In the genomic region with DNA sequence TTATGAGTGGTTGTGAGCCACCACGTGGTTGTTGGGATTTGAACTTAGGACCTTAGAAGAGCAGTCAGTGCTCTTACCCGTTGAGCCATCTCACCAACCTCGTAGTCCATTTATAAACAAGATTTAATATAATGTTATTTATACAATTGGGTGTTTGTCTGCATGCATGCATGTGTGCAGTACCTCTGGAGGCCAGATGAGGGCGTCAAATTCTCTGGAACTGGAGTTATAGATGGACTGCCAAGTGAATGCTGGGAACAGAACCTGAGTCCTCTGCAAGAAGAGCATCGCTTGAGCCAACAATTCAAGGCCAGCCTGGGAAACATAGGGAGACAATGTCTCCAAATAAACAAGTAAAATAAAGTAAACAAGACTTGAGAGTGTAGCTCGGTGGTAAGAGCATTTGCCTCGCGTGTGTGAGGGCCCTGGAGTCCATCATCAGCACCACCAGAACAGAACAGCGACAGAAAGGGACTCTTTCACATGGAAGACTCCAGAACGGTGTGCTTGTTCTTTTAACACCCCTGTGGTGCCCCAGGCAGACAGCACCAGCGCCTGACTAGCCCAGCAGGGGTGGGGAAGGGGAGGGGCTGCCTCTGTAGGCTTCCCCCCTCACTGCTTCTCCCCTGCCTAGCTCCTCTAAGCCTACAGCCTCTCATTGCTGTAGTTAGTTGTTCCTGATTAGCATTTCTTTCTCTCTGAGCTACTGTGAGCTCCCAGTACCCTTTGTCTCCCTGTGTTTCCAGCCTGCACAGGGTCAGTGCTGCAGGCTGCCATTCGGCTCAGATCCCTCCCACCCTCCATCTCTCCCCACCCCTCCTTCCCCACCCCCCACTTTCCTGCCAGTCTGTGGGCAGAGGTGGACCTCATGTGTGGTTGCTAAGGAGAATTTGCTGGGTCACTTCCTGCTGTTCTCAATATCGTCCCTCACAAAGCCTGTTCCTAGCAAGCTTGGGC, we compare ENCODE assay signal across 8 mouse cellular contexts. TPM values are rescaled to one million over a fixed set of nuclear protein-coding genes. Genes with fewer than 3 reads are reported as not detected.
DNase-seq lines count a peak whose midpoint lies in the region; ATAC-seq lines count a peak whose summit lies in the region.

No protein-coding gene starts in this region.

- no peak overlapping the region for H3K9ac ChIP-seq in kidney, embryonic 14.5 days (ENCODE audit: low read depth, low read length)
- H3K9ac ChIP-seq in embryonic facial prominence, embryonic 15.5 days = no peak overlapping the region

- peak; percentile 72 for ATAC-seq in kidney, embryonic 14.5 days (ENCODE audit: low FRiP score, low TSS enrichment)
- ATAC-seq in embryonic facial prominence, embryonic 15.5 days (ENCODE audit: insufficient number of reproducible peaks, low FRiP score, low TSS enrichment, low read depth) = no peak

- H3K4me3 ChIP-seq in kidney, embryonic 14.5 days (ENCODE audit: low read length) = no peak overlapping the region
- no peak overlapping the region for H3K4me3 ChIP-seq in embryonic facial prominence, embryonic 15.5 days (replicated peaks)

- no peaks in the 10 kb centered on the region for H3K36me3 ChIP-seq in kidney, embryonic 14.5 days (ENCODE audit: control insufficient read depth, insufficient read depth, low read length)
- no peaks in the 10 kb centered on the region for H3K36me3 ChIP-seq in embryonic facial prominence, embryonic 15.5 days

- H3K9me3 ChIP-seq in kidney, embryonic 14.5 days (ENCODE audit: control insufficient read depth, low read length) = no peaks in the 10 kb centered on the region
- no peaks in the 10 kb centered on the region for H3K9me3 ChIP-seq in embryonic facial prominence, embryonic 15.5 days (replicated peaks)

- no peaks in the 10 kb centered on the region for H3K27me3 ChIP-seq in kidney, embryonic 14.5 days (ENCODE audit: control insufficient read depth, insufficient read depth, low read length)
- no peaks in the 10 kb centered on the region for H3K27me3 ChIP-seq in embryonic facial prominence, embryonic 15.5 days

- H3K27ac ChIP-seq in kidney, embryonic 14.5 days (ENCODE audit: low read depth, low read length) = peak overlapping the region; percentile 8; the same call in 1 of the 2 replicates
- H3K27ac ChIP-seq in embryonic facial prominence, embryonic 15.5 days (replicated peaks) = no peak overlapping the region

- 24% methylated on average over 13 of the region's 13 CpGs for WGBS in kidney, embryonic 14.5 days
- WGBS in embryonic facial prominence, embryonic 15.5 days = 21% methylated on average over 13 of the region's 13 CpGs

- DNase-seq in kidney, adult 9 months = no peak
- peak; percentile 61 for DNase-seq in NIH3T3 (ENCODE audit: low read depth)
- peak; percentile 5 to 45 for DNase-seq in kidney, postnatal 25 days
- peak; percentile 65 for DNase-seq in mesoderm, embryonic 11.5 days (ENCODE audit: low read depth, low spot score)
- peak; percentile 57 for DNase-seq in thymus, postnatal 14 days
- no peak for DNase-seq in ovary, postnatal 36 days (ENCODE audit: low spot score)

- peaks cover 9% of the 10 kb centered on the region; the same call in 1 of the 2 replicates for H3K4me1 ChIP-seq in kidney, embryonic 14.5 days (ENCODE audit: control insufficient read depth, insufficient read depth, low read length)
- peaks cover 6% of the 10 kb centered on the region for H3K4me1 ChIP-seq in embryonic facial prominence, embryonic 15.5 days

- H3K4me2 ChIP-seq in kidney, embryonic 14.5 days (replicated peaks; ENCODE audit: low read depth, low read length) = no peak overlapping the region
- H3K4me2 ChIP-seq in embryonic facial prominence, embryonic 15.5 days (replicated peaks) = 0 out of 2 replicates have a peak overlapping the region, but pooled peaks have one; percentile 6

RNA-seq across cellular contexts. Expression of a gene that starts 8.3 kb away (rescaled TPM):
- polyA plus RNA-seq in kidney, embryonic 14.5 days (2014; fragmentation: Nextera tagmentation; extraction: Ambion mirVana) = not detected in 2 replicates
- 0.27 and 0.28 TPM in 2 replicates for polyA plus RNA-seq in embryonic facial prominence, embryonic 15.5 days (2015; fragmentation: Nextera tagmentation; extraction: Ambion mirVana)

Comparison
In these comparisons a context has a peak if more than half of its experiments do, and no peak if none do; other contexts are left out.
1. DNase-seq: peak in NIH3T3 (single experiment), kidney, postnatal 25 days (2 of 2), mesoderm, embryonic 11.5 days (single experiment) and thymus, postnatal 14 days (single experiment); none in kidney, adult 9 months (single experiment) and ovary, postnatal 36 days (single experiment).